Mouse (Mus musculus) urinary bladder, postnatal 14 days (tissue): Measurements from ENCODE around the gene Sytl2.

Experiments used
- DNase-seq: peaks from one replicate; pipeline ENCODE4 v3.0.0; 2021; ENCODE audit warnings: low spot score

Sytl2 gene

DNA sequence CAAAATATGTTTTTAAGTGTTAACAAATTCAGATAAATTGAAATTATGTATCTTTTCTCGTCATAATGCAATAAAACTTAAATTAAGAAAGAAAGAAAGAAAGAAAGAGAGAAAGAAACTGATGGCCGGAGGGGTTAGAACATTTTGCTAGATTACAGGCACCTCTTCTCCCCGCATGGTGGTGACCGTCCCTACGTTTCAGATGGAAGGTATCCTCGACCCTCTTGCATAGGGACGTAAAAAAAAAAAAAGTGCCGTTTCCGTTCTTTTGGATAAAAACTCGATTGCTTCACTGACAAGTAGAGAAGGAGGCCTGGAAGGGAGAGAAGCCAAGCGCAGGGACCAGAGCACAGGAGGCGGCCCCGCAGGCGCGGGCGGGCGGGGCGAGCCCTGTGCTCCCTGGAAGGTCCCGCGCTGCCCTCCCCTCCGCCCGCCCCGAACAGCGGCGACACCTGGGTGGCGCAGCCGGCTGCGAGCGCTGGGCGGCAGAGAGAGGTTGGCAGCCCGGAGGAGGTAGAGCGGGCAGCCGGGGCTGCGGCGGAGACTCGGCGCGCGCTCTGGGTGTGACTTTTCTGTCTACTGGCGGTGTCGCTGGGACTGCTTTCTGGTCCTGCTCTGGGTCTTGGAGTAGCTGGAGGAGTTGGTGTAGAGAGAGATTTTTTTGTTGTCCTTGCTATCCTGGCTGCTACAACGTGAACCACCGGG lies at the start of gene Sytl2:
Gene Sytl2 (plus strand): TSS at position 311 of the 705 bp plus-strand sequence.
- peak; percentile 73 for DNase-seq

DNA sequence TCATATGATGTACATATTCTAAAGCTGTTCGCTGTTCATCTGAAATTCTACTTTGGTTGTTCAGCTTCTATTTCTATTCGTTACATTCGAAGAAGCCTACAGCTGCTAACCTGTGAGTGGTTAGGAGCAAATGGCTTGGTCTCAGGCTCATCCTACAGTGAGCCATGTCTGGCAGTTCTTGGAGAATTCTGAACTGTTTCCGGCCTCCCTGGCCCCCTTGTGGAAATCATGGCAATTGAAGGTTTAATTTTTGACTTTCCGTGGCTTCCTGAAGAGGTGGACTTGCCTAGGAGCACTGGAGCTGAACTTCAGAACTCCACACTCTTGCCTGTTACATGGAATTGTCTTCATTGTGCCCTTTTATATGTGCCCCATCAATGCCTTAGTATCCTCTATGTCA lies 49.1 kb upstream of the Sytl2 start:
- no peak for DNase-seq

DNA sequence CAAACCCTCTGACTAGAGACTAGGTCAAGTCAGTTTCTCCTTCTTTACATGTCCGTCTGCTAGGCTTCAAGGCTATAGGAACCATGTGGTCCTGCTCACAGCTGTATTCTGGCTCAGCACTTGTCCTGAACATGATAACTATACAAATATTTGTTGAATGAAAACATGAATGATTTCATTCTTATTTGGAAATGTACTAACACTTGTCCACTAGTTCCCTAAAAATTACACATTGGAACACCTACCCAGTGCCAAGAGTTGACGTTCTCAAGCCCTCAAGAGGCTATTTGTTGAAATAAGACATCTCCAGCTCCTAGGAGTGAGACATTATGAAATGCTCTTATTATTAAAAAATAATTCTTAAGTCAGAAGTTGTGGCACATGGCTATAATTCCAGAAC lies 43.4 kb upstream of the Sytl2 start:
- DNase-seq, result no peak

DNA sequence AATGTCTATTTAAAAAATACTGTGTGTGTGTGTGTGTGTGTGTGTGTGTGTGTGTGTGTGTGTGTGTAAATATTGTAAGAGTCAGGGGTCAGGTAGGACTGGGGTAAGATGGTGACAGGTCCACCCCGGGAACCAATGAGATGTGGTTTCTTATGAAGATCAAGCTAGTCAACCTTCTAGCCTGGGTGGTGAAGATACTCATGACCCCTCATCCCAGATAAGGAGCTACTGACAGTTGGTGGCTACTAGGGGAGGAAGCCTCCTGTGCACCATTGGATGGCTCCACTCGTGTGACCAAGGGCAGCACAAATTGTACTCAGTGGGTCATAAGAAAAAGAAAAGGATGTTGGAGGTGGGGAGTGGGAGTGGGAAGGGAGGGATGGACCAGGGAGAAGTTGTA lies 42.2 kb upstream of the Sytl2 start:
- no peak for DNase-seq

DNA sequence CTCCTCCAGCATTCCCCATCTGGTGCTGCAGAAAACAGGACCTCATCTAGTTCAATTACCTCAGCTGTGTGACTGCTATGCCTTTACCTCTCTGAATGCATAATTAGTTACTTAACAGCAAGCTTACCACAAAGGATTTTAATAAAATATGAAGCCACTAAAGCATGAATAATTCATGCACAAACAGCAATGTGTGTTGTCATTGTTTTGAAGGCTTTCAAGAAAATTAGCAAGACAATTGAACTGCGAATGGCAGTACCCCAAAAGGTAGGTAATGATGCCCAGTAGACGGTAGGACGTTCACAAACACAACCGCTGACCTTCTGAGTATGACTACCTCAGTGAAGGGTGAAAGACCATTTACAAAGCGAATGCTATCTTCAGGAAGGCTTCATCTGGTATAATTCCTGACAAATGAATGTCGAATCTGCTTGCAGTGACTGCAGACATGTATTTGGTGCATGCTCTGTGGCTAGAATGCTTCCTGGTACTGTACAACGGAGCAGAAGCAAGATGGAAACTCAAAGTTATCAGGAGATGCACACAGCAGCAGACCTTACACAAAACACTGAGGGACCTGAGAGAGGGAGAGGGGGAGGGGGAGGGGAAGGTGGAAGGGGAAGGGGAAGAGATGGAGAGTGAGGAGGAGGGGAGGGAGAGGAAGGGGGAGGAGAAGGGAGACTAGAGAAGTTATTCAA lies 40.0 kb upstream of the Sytl2 start:
- DNase-seq, result no peak

DNA sequence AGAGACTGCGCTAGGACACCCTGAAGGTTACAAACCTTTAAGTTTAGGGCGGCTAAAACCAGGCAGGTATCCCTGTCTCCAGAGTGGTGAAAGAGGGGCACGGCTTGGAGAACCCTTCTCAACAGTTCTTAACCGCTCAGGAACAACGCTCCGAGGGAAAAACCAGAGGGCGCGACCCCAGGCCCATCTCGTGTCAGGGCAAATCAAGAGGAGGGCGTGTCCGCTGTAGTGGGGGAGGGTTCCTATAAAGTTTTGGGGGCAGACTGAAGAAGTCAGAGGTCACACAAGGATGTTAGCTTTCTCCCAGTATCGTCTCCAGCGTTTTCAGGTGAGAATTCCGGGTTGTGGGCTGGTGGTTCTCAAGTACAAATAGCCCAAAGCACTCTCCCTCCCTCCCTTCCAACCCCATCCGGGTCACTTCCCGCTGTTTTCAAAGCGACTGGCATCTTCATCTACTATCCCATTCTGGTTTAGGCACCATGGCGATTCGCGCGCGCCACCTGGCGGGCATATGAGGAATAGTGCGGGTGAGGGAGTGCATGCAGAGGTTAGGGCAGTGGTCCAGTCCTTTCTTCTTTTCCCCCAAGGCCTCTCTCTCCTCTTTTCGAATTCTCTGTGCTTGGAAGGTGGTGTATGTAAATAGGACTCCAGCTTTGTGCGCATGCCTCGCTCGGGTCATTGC lies 36.6 kb upstream of the Sytl2 start, which contains the start of gene Ccdc83:
Gene Ccdc83 (minus strand): TSS at position 489 of the 682 bp plus-strand sequence.
- peak; percentile 77 for DNase-seq

DNA sequence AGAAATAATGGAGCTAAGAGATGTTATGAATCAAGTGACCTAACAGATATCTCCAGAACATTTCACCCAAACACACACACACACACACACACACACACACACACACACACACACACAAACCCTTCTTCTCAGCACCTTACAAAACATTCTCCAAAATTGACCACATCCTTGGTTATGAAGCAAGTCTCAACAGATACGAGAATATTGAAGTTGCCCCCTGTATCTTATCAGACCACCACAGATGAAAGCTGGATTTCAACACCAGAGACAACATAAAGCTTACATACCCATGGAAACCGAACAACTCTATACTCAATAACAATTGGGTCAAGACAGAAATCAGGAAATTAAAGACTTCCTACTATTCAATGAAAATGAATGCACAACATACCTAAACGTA lies 31.9 kb upstream of the Sytl2 start:
- DNase-seq, result no peak

DNA sequence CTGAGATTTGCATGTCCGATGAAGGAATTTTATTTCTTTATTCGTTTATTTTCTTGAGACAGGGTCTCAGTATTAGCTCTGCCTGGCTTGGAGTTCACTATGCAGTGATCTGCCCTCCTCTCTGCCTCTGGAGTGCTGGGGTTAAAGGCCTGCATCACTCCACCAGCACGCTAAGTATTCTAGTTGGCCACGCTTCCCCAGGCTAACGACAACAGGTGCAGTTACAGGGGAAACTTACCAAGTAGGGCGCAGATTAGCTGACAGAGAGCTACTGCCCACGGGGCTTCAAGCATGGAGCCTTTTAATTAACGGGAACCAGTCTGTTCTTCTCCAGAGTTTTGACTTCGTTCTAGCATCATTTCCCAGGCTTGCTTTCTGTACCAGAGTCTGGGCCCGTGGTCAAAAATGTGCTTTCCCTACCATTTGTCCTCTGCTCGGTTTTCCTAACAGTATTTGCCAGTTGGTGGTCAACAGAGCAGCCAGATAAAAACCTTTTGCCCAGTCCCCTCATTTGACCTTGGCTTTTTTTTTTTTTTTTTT lies 27.4 kb upstream of the Sytl2 start:
- no peak for DNase-seq

DNA sequence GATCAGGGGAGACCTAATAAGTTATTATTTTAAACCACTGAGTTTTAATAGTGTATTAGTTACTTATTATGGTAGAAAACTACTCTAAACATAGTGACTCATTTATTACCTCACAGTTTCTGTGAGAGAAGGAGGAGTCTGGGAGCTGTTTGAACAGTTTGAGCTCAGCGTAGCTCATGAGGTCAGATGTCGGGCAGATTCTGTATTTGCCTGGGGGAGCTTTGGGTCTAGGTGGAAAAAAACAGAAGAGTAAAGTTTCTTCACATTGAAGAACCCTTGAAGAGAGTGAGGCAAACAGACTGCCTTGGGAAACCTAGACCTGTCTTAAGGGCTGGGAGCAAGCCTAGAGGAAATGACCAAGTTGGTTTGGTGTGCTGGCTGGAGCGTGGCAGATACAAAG lies 24.8 kb upstream of the Sytl2 start:
- no peak for DNase-seq

DNA sequence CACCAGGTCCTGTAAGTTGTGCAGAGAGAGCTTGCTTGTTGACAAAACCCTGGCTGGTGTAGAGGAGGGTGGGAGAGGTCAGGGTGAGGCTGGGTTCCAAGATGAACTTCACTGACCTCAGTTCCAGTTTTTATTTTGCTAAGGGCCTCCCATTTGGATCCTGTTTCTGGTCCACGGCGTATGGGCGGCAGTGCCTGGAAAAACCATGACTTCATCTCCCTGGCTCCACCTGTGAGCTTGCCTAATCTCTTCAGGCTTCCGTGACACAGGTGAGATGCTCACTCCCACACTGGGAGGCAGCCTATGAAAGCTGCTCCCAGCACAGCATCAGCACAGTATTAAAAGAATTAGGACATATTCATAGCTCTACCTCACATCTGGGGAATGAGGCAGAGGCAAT lies 24.3 kb upstream of the Sytl2 start:
- no peak for DNase-seq

DNA sequence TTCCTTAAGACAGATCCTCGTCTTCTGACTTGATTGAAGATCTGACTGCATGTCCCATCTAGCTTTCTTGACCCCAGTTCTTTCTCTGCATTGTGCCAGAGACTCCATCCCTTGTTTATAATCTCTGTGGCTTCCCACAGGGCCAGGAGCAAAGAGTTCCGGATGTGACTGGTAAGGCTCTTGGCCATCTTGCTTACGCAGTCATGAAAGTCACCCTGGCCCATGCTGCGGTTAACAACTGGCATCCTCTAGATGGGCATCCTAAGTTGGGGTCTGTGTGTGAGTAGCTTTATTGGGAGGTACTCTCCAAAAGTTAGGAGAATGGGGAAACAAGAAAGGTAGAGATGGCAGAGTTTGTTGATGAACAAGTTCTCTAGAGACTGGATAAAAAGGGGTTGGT lies 22.9 kb upstream of the Sytl2 start:
- no peak for DNase-seq

DNA sequence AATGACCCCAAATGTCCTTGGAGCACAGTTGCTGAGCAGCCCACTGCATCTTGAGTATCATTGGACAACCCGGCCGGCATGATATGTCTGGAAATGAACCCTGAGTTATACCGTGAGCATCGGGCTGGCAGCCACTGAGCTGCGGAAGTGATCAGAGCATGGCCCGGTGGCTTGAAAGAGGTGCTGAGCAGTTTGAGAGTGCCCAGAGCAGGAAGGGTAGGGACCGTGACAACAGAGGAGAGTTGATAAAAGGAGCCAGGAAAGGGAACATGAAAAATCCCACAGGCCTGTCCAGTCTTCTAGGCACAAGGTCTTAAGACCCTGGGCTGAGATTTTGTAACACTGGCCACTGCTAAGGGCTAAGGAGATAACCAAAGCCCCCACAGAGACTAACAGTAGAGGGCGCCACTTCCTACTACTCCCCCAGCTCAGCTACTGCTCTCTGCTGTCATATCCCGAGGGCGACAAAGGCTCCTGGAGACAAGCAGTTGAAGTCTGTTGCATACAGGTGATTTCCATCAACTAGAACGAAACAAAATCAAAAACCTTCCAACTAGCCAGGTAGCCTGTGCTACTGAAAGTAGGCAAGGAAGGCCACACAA lies 21.7 kb upstream of the Sytl2 start:
- peak; percentile 41 for DNase-seq

DNA sequence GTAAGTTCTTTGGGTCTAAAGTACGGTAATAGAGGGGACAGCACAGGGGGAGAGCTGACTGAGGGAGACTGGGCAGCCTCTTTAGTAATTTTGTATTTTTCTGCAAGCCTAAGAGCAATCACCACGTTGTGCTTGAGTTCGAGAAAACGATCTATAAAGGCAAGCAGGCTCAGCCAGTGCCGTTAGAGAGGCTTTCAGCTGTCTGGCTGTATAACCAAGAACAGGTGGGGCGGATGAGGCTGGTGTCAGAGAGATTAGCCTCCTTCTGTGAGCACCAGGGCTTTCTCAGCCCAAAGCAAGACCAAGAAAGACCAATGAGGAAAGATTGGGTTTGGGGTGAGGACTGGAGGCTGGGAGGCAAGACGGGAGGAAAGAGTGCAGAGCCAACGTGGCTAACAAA lies 21.2 kb upstream of the Sytl2 start:
- DNase-seq, result no peak

DNA sequence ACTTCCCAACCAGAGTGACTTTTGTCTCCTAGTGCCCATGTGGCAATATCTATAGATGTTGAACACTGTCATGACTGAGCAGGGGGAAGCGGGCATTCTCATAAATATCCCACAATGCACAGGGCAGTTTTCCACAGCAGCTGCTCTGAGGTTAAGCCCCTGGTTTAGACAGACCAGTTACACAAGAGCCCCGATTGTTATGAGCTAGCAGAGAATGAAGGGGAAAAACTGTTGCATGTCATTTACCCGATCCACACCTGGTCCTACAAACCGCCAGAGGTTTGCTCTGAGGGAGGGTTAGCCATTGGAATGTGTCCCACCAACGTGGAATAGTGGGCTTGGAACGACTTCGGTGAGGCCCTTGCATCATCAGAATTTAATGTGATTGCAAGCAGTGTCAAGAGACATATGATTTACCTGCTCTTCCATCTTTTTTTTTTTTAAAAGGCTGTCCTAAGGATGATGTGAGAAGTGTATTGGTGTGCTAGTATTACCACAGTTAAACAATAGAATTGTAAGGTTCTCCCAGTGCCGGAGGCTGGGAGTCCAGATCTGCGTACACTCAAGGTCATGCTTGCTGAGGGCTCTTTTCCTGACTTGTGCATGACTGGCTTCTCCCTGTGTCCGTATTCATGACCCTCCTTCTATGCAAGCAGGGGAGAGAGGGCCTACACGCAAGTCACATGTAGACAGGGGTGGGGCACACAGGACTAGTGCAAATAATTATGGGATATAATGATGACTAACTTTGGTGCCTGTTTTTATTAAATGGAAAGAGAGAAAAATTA lies 20.1 kb upstream of the Sytl2 start:
- DNase-seq, result no peak

DNA sequence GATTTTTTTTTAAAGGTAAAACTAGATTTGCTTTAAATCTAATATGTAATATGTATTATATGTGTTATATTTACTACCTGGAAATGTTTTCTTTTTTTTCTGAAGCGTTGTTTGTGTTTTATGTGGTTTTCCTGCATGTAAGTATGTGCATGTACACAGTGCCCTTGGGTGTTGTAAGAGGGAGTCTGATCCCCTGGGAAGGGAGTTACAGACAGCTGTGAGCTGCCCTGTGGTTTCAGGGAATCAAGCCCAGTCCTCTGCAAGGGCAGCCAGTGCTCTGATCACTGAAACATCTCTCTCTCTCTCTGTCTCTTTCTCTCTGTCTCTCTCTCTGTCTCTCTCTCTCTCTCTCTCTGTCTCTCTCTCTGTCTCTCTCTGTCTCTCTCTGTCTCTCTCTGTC lies 19.3 kb upstream of the Sytl2 start:
- no peak for DNase-seq

DNA sequence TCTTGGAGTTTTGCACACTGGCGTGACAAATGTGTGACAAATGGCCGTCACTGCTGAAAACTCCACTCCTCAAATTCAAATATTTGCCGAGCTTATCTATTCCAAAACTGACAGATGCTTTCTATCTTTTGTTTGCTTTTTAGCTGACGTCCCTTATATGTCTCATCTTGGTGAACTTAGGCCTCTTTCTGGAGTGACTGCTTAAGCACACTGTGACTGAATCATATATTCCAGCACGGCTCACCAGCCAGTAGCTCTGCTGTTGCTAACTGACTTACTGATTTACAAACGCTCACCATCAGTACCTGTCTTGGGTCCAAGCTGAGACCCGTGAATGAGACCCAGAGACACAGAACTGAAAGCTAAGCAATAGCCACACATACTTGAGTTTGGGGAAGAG lies 17.3 kb upstream of the Sytl2 start:
- no peak for DNase-seq

DNA sequence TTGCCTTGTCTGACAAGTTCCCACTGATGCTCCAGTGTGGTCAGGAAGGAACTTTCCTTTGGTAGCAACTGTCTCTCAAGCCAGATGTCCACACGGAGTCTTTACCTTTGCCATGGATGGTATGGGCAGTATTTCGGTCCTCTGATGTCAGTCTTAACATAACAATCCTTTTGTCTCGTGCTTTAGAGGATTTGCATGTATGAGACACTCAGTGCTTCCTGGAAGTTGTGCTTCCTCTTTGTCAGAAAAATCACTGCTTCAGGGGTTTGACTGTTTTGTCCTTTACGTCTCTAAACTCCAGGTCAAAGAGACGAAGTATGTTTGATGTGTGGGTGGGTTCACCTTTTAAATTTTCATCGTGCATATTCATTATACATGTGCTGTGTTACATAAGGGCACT lies 10.2 kb upstream of the Sytl2 start:
- no peak for DNase-seq

DNA sequence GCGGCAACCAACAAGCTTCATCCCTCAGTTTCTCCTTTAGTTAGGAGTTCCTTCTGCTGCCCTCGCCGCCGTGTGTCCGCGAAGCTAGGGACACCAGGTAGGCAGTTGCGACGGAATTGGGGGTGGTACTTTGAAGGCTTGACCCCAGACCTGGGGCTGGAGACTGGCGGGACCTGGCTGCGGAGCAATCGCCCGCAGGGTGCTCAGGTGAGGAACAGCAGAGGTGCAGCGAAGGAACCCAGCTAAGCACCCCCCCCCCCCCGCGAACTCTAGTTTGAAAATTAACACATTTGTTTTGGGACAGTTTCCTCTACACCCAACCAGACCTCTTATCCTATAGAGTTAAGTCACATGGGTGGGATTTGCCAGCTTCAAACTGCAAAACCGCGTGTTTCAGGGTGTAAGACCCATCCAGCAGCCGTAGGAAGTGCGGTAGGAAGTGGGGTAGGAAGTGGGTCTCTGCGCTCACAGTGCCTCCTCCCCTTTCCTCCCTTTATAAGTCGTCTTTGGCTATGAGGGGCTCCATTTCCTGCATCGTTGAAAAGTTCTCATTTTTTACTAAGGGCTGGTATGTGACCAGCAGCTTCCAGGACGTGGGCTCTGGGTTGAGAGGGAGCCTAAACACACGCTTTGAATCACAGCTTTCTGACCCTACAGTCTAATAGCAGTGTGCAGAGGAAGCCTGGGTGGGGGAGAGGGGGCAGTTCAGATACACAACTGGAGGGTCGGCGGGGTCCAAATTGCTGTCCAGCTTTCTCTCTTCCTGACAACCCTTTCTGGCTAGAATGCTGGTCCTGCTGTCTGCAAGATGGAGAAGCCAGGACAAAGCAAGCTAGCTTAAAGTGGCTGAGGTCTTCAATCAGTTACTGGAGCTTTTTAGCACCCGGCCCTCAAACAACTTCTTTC lies 848 bp downstream of the Sytl2 start:
- no peak for DNase-seq

DNA sequence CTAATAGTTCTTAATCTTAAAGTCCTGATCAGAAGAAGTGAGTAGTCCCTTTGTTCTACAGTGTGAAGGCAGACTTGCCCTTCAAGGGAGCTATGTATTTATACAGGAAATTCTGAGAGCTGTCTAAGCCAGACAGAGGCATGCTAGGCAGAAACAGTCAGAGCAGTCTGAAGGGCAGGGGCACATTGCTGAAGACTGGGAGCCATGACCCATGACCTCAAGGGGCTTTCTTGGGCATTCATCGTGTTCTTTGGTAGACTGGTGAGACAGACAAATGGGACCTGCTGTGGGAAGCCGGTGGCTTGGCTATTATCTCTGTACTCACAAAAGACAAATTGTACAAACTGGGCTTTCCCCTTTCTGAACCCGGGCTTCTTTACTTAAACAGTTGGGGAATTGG lies 4.0 kb downstream of the Sytl2 start:
- no peak for DNase-seq

DNA sequence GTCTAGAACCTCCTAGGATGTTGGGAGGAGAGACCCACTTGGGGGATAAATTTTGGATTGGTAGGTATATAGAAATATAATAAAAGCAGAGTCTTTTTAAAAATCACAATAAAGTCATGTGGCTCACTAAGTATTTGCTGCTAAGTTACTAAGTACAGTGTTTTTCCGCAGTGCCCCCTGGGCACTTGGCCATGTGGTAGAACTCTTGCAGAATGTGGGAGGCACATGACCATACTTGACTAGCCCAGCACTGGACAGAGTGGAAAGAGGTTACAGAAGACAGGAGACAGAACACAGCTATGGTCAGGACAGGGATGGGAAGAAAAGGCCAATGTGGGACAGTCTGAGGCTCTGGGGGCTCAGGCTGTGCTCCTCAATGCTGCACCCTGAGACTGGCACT lies 4.9 kb downstream of the Sytl2 start:
- no peak for DNase-seq

DNA sequence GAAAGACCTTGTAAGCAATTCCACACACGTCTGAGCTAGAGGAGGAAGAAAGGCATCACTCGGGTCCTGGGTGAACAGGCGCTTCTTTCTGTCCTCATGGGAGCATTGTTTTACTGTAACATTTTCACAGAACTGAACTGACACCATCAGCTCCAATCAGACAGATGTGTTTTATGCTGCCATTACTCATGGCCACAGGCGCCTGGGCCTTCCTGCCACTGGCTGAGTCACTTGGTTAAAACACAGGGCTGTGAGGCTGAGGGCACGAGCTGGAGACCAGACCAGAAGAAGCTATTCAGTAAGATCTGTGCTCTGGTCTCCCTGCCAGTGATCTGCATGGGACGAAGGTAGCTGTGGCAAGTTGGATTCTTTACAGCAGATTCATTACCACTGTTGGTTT lies 6.0 kb downstream of the Sytl2 start:
- no peak for DNase-seq
